Mouse (Mus musculus) megakaryocyte, adult 5-6 weeks (primary cell): ENCODE measurements at regions not wholly inside any gene's neighbourhood (a gene's known extent, or its start where the extent isn't known, plus 50 kb on each side); places are given as distances from the start of the nearest gene placed in this dataset.

Experiments used
- ATAC-seq: 2 replicates; pipeline ENCODE4 v1.8.0; 2016; ENCODE audit warnings: mild to moderate bottlenecking, inconsistent platforms; ENCODE audit not compliant: poor library complexity, severe bottlenecking

- ATAC-seq: peak; percentile 80
Measured at GRCm38 (mm10) chr1:152313480-152313879, 73.0 kb downstream of the Tsen15 start.

- no peak for ATAC-seq
Measured at GRCm38 (mm10) chr1:152305461-152305860, 81.0 kb downstream of the Tsen15 start.

GRCm38 (mm10) chr1:152304487-152305130 is 81.9 kb downstream of the Tsen15 start:
- no peak for ATAC-seq

DNA sequence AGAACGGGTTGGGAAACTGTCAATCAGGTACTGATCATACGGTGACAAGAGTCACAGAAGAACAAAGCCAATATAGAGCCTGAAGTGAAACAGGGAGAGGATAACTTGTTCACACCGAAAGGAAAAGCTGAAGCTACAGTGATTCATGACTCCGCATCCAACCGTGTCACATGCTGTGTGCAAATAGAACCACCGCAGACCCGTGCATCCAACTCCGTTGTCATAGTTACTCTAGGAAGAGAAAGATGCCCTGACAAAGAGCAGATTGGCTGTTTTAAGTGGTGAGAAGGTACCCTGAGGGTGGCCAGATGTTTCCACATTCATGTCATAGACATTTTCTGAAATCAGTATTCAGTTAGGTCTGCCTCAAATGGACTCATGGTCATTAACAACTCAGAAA is 85.1 kb downstream of the Tsen15 start:
- ATAC-seq: no peak

DNA sequence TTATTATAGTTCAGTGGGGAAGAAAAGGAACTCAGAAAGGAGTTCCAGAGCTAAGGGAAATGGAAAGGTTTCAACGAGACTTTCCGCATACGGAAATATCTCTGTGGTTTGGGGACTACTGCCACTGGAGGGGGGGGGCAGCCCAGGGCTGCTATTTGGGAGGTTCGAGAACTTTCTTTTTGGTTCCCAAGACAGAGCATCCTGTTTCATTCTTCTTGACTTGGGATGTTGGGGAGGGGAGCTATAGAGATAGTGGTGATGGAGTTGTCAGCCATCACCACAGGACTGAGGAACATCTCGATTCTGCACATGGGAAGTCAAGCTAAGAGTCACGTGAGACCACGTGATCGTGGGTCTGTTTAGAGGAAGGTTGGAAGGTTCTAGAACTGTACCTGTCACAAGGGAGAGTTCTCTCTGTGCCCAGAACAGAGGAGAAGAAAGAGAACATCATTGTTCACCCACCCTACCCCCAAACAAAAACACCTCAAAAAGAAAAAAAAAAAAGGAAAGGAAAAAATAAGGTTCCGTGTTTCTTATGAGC is 94.2 kb downstream of the Tsen15 start:
- ATAC-seq: peak; percentile 13; the same call in 1 of the 2 replicates

DNA sequence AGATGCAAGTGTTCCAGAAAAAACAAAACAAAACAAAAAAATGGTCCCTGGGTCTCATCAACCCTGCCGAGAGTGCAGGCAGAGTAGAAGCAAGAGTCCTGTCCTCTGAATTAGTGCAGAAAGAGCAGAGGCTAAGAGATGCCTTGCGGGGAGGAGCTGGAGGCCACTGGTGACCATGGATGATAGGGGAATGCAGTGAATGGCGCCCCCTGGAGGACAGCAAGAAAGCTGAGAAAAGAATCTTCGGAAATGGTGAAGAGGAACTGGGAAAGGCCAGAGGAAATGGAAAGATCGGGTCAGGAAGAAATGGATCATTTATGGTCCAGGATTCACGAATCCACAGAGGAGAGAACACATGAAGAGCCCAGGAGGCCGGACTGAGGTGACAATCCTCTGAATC is 95.7 kb downstream of the Tsen15 start:
- peak; percentile 62 for ATAC-seq

DNA sequence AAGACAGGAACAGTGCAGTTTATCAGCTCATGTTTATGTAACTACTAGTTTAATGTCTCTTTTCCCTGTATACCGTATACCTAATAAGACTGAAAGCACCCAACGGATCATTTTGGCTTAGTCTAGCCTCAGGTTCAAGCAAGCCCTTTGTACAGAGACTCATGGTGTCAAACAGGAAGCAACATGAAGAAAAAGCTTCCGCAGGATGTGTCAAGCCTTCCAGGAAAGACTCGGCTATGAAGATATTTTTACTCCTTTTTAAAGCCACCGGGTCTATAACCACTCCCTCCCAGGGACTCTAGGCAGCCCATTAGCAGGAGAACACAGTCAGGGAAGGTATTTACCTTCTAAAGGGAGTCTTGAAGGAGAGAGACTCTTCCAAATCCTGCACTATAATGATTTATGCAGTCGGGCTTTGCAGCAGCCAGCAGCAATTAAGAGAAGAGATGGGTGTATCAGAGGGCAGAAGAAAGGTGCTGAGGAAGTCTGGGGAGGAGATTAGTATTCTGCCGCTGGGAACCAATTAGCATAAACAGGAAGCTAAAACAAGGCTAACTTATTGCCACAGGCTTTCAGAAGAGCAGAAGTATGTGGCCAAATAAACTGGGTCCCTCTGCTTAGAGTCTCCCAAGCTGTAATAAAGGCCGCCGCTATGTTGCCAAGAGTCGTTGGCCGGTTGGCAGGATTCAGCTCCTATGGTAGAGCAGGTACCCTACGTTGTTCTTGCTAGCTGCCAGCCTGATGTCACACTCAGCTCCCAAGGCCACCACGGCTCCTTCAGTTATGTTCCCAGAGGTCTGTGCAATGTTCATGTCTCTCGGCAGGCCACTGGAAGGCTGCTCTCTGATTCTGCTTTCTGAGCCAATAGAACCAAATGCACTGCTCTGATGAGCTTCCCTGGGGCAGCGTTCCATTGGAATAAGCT is 98.7 kb downstream of the Tsen15 start:
- peak; percentile 74 for ATAC-seq

DNA sequence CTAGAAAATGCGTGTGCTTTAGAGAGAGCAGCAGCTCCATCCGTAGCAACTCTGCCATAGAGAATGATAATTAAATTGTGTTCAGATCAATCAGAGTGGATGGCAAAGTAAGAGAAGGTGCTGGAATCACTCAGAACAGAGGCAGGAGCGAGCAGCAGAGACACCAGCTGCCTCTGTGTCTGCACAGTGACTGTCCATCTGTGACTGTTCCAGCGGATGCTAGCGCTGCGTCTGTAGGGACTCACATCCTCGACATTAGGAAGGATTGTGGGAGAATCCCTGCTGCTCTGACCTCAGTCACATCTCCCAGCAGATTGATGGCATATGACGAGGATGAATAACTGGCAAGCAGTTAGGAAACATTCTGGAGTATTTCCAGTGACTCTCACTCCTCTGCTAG is 99.8 kb downstream of the Tsen15 start:
- ATAC-seq: no peak

GRCm38 (mm10) chr1:152282106-152282505 is 104.4 kb downstream of the Tsen15 start:
- ATAC-seq: no peak

DNA sequence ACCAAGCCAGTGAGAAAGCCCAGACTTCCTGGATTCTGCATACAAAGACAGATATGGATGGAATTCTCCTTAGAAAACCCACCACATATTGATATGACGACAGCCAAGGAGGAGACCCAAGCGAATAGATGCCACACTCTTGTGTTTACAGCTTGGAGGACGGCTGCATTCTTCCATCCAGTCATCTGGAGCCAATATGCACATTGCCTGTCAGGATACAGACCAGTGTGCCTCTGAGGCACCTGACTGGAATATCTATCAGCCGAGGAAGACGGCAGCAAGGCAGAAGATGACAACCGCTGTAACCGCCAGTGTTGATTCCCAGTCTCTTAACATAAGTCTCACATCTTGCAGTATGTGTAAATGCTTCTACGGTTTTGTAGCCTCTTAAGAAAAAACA is 105.3 kb downstream of the Tsen15 start:
- ATAC-seq: no peak

DNA sequence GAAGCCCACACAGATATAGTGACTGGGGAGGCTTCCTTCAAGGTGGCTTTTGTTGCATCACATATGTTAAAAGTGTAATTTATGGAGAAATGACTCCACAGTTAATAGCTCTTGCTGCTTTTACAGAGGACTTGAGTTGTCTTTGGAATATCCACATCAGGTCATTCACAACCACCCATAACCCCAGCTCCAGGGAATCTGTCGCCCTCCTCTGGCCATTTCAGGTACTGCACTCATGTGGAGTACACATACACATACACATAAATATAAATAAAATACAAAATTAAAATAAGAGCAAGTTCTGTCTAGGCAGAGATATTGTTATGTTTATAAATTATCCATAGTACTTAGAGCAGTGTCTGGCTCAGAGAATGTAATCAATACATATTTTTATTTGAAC is 106.5 kb downstream of the Tsen15 start:
- 0 out of 2 replicates have a peak, but pooled peaks have one; percentile 45 for ATAC-seq

- no peak for ATAC-seq
Measured at GRCm38 (mm10) chr1:152275011-152275410, 111.5 kb downstream of the Tsen15 start.

GRCm38 (mm10) chr1:152273430-152273829 is 113.1 kb downstream of the Tsen15 start:
- ATAC-seq: no peak

- no peak for ATAC-seq
Measured at GRCm38 (mm10) chr1:152269936-152270702, 116.4 kb downstream of the Tsen15 start.

GRCm38 (mm10) chr1:152266390-152266789 is 120.1 kb downstream of the Tsen15 start:
- peak; percentile 35; the same call in 1 of the 2 replicates for ATAC-seq

DNA sequence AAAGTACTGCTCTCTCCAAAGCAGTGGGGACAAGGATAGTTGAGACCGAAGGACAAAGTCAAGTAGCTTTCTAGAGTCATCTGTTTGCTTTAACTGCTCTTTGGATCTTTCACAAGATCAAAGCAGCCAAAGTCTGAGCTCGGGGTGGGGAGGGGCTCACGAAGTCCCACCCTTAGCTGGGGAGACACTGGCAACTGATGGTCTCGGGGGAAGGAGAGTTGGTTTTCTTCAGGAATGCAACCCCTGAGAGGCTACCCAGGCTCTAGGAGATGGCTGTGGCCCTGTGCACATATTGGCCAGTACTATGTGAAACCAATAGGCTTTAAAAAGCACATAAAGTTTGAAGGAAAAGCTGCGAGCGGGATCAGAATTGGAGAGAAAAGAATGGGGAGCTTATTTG is 121.5 kb downstream of the Tsen15 start:
- no peak for ATAC-seq

GRCm38 (mm10) chr1:152261472-152261871 is 125.0 kb downstream of the Tsen15 start:
- no peak for ATAC-seq

DNA sequence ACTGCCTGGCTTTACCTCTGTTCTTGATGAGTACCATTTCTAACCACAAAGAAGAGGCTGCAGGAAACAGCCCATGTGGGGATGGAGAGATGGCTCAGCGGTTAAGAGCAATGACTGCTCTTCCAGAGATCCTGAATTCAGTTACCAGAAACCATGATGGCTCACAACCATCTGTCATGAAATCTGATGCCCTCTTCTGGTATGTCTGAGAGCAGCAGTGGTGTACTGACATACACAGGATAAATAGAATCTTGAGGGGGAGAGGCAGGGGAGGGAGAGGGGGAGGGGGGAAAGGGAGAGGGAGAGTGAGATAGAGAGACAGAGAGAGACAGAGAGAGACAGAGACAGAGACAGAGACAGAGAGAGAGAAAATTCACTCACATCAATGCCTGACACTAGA is 125.5 kb downstream of the Tsen15 start:
- ATAC-seq: no peak

DNA sequence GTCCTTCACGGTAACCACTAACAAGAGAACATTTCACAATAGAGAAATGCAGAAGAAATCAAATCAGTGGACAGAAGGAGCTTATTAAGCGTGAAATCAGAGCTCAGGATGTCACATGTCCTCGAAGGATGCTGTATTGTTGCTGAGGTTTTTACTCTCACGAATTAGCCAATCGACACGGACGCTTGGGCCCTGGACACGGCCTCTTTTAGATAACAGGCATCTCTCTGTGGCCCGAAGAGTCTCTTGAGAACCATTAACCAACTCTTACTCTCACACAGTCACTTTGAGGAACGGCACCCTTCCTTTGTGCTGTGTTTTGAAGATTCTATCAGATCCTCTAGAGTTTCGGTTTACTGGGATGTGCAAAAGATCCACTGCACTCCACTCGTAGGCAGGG is 128.2 kb downstream of the Tsen15 start:
- ATAC-seq: no peak

DNA sequence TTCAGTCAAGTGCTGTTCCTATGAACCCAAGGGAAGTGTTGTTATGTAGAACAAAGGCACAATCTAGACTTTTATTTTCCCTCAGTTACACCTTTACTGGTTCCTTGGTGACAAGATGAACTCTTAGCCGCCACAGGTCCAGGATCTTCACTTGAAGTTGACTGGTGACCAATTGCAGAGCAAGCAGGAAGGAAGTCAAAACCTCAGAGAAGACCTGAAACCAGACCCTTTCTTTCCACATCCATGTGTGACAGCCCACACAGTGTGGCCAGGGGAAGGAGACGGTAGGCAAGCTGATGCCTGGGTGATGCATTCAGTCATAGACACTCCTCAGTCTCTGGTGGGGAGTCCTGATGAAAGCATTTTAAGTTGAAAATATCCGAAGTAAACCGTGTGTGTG is 132.6 kb downstream of the Tsen15 start:
- peak; percentile 94 for ATAC-seq

GRCm38 (mm10) chr1:152253486-152253885 is 133.0 kb downstream of the Tsen15 start:
- 0 out of 2 replicates have a peak, but pooled peaks have one; percentile 13 for ATAC-seq
